Mouse (Mus musculus): ENCODE measurements around the gene Capn5.
"Not testable (repeated sequence)": the region's sequence is repeated elsewhere in the genome, so short reads cannot be mapped to it uniquely, and the experiment has no call there.

The Capn5 gene

GRCm38 (mm10) chr7:98177929-98178559 lies at the start of gene Capn5:
Gene Capn5 (minus strand): TSS chr7:98178274.
- DNase-seq (ENCODE audit: low spot score in 2 of 2) = peak; percentile 61 to 71

GRCm38 (mm10) chr7:98223796-98224195 lies 45.7 kb upstream of the Capn5 start:
- no peak for DNase-seq (ENCODE audit: low spot score in 2 of 2)

- no peak for DNase-seq (ENCODE audit: low spot score in 2 of 2)
Observed at GRCm38 (mm10) chr7:98216713-98217112, 38.6 kb upstream of the Capn5 start.

GRCm38 (mm10) chr7:98202946-98203345 lies 24.9 kb upstream of the Capn5 start:
- no peak for DNase-seq (ENCODE audit: low spot score in 2 of 2)

GRCm38 (mm10) chr7:98201493-98202028 lies 23.5 kb upstream of the Capn5 start:
- no peak for DNase-seq (ENCODE audit: low spot score in 2 of 2)

GRCm38 (mm10) chr7:98200396-98200795 lies 22.3 kb upstream of the Capn5 start:
- no peak for DNase-seq (ENCODE audit: low spot score in 2 of 2)

GRCm38 (mm10) chr7:98199381-98199780 lies 21.3 kb upstream of the Capn5 start, which contains the start of gene B3gnt6:
Gene B3gnt6 (minus strand): TSS chr7:98199481.
- no peak for DNase-seq (ENCODE audit: low spot score in 2 of 2)

- no peak for DNase-seq (ENCODE audit: low spot score in 2 of 2)
Observed at GRCm38 (mm10) chr7:98195151-98195801, 17.2 kb upstream of the Capn5 start.

- DNase-seq (ENCODE audit: low spot score in 2 of 2) = no peak
Observed at GRCm38 (mm10) chr7:98194026-98194792, 16.1 kb upstream of the Capn5 start.

- DNase-seq (ENCODE audit: low spot score in 2 of 2) = peak in 1 of 2 experiments; percentile 30
Observed at GRCm38 (mm10) chr7:98193515-98194025, 15.5 kb upstream of the Capn5 start.

GRCm38 (mm10) chr7:98191571-98192250 lies 13.6 kb upstream of the Capn5 start:
- DNase-seq (ENCODE audit: low spot score in 2 of 2) = no peak

GRCm38 (mm10) chr7:98190578-98190977 lies 12.5 kb upstream of the Capn5 start:
- no peak for DNase-seq (ENCODE audit: low spot score in 2 of 2)

GRCm38 (mm10) chr7:98189745-98190144 lies 11.7 kb upstream of the Capn5 start:
- DNase-seq (ENCODE audit: low spot score in 2 of 2) = no peak

GRCm38 (mm10) chr7:98188680-98189079 lies 10.6 kb upstream of the Capn5 start:
- DNase-seq (ENCODE audit: low spot score in 2 of 2) = no peak

- DNase-seq (ENCODE audit: low spot score in 2 of 2) = no peak
Observed at GRCm38 (mm10) chr7:98188238-98188637, 10.2 kb upstream of the Capn5 start.

- not testable (repeated sequence) for DNase-seq (ENCODE audit: low spot score in 2 of 2)
Observed at GRCm38 (mm10) chr7:98187332-98187731, 9.3 kb upstream of the Capn5 start.

GRCm38 (mm10) chr7:98186637-98187036 lies 8.6 kb upstream of the Capn5 start:
- DNase-seq (ENCODE audit: low spot score in 2 of 2) = no peak

GRCm38 (mm10) chr7:98185326-98185725 lies 7.3 kb upstream of the Capn5 start:
- no peak for DNase-seq (ENCODE audit: low spot score in 2 of 2)

GRCm38 (mm10) chr7:98178560-98179231 lies 622 bp upstream of the Capn5 start:
- DNase-seq (ENCODE audit: low spot score in 2 of 2) = no peak

GRCm38 (mm10) chr7:98177566-98177928 lies 527 bp downstream of the Capn5 start:
- DNase-seq (ENCODE audit: low spot score in 2 of 2) = no peak

GRCm38 (mm10) chr7:98177071-98177485 lies 996 bp downstream of the Capn5 start:
- no peak for DNase-seq (ENCODE audit: low spot score in 2 of 2)
